Mouse (Mus musculus) MEL (cell line): ENCODE data around the gene Apela. TPM values are rescaled to one million over a fixed set of nuclear protein-coding genes. Genes with fewer than 3 reads are reported as not detected.

ENCODE experiments used
- DNase-seq: peaks from one replicate; pipeline ENCODE4 v3.0.0; 2011; ENCODE audit warnings: low read depth, low spot score
- H3K27ac ChIP-seq: 2 replicates; pipeline ENCODE4 v1.5.1; 2012; ENCODE audit warnings: low read depth, mild to moderate bottlenecking, control low read depth, low read length, moderate library complexity; ENCODE audit not compliant: control insufficient read depth
- H3K27me3 ChIP-seq, 2 experiments: fragments of 150-350 bp in 1 of 2; sonication (generic) in 1 of 2; 2 replicates each; pipeline ENCODE4 v1.6.1; 2012; ENCODE audit warnings: low read length in 2 of 2, mild to moderate bottlenecking in 2 of 2, improper control_type of control experiment in 1 of 2, moderate library complexity in 1 of 2; ENCODE audit not compliant: insufficient read depth in 2 of 2, control insufficient read depth in 1 of 2
- H3K36me3 ChIP-seq, 2 experiments: 2 replicates each; pipeline ENCODE4 v1.6.1; 2012 to 2014; ENCODE audit warnings: low read length in 2 of 2, improper control_type of control experiment in 1 of 2, inconsistent platforms in 1 of 2, mild to moderate bottlenecking in 1 of 2; ENCODE audit not compliant: insufficient read depth in 2 of 2, control insufficient read depth in 1 of 2
- H3K4me1 ChIP-seq, 2 experiments: fragments of 150-350 bp in 1 of 2; sonication (generic) in 1 of 2; 2 replicates each; pipeline ENCODE4 v1.6.1; 2012; ENCODE audit warnings: low read length in 2 of 2, improper control_type of control experiment in 1 of 2, mild to moderate bottlenecking in 1 of 2; ENCODE audit not compliant: insufficient read depth in 2 of 2, control insufficient read depth in 1 of 2
- H3K4me3 ChIP-seq, 2 experiments: fragments of 150-350 bp in 1 of 2; sonication (generic) in 1 of 2; 2 replicates each; pipeline ENCODE4 v1.5.1; 2012; ENCODE audit warnings: low read depth in 2 of 2, low read length in 2 of 2, mild to moderate bottlenecking in 2 of 2, moderate library complexity in 2 of 2, control low read depth in 1 of 2, improper control_type of control experiment in 1 of 2; ENCODE audit not compliant: control insufficient read depth in 1 of 2, insufficient read depth in 1 of 2
- H3K79me2 ChIP-seq: 2 replicates; pipeline ENCODE4 v1.6.1; 2012; ENCODE audit warnings: mild to moderate bottlenecking, low read length, moderate library complexity; ENCODE audit not compliant: control insufficient read depth, poor library complexity, insufficient read depth
- H3K9ac ChIP-seq: 2 replicates; pipeline ENCODE4 v1.6.1; 2012; ENCODE audit warnings: low read depth, mild to moderate bottlenecking, control low read depth, low read length, moderate library complexity; ENCODE audit not compliant: control insufficient read depth, poor library complexity, severe bottlenecking
- H3K9me3 ChIP-seq: fragments of 150-350 bp; sonication (generic); replicated peaks from 2 replicates; pipeline ENCODE4 v1.6.1; 2012; ENCODE audit warnings: mild to moderate bottlenecking, low read length, improper control_type of control experiment, moderate library complexity; ENCODE audit not compliant: insufficient read depth
- CHD1 ChIP-seq: IDR thresholded peaks from 2 replicates; pipeline ENCODE4 v1.6.1; 2012; ENCODE audit warnings: low read depth, mild to moderate bottlenecking, inconsistent platforms, low read length, improper control_type of control experiment
- CHD2 ChIP-seq: IDR thresholded peaks from 2 replicates; pipeline ENCODE4 v1.6.1; 2011; ENCODE audit warnings: low read length, improper control_type of control experiment
- CTCF ChIP-seq, 3 experiments: IDR thresholded peaks in 2 of 3; conservative IDR thresholded peaks in 1 of 3; 2 replicates each; pipeline ENCODE4 v1.5.1; 2011 to 2012; ENCODE audit warnings: low read length in 3 of 3, low read depth in 2 of 3, mild to moderate bottlenecking in 2 of 3, improper control_type of control experiment in 1 of 3, inconsistent platforms in 1 of 3, mixed read lengths in 1 of 3, moderate library complexity in 1 of 3; ENCODE audit not compliant: control insufficient read depth in 1 of 3, insufficient read depth in 1 of 3, poor library complexity in 1 of 3, severe bottlenecking in 1 of 3
- E2F4 ChIP-seq: IDR thresholded peaks from 2 replicates; pipeline ENCODE4 v1.6.1; 2011; ENCODE audit warnings: low read depth, low read length, improper control_type of control experiment, borderline replicate concordance
- ELF1 ChIP-seq: IDR thresholded peaks from 2 replicates; pipeline ENCODE4 v1.6.1; 2014; ENCODE audit warnings: low read depth, mild to moderate bottlenecking, inconsistent platforms, low read length, improper control_type of control experiment, moderate library complexity
- GABPA ChIP-seq: IDR thresholded peaks from 2 replicates; pipeline ENCODE4 v1.6.1; 2012; ENCODE audit warnings: low read depth, mild to moderate bottlenecking, inconsistent platforms, low read length, improper control_type of control experiment, moderate library complexity
- KAT2A ChIP-seq: conservative IDR thresholded peaks from 2 replicates; pipeline ENCODE4 v1.6.1; 2012; ENCODE audit warnings: low read depth, low read length, improper control_type of control experiment, inconsistent platforms
- MXI1 ChIP-seq: IDR thresholded peaks from 2 replicates; pipeline ENCODE4 v1.6.1; 2011; ENCODE audit warnings: mild to moderate bottlenecking, low read depth, low read length, improper control_type of control experiment
- NRF1 ChIP-seq: IDR thresholded peaks from 2 replicates; pipeline ENCODE4 v1.6.1; 2014; ENCODE audit warnings: low read depth, mild to moderate bottlenecking, inconsistent platforms, low read length, improper control_type of control experiment, moderate library complexity; ENCODE audit not compliant: poor library complexity, insufficient read depth, severe bottlenecking
- POLR2A ChIP-seq, 2 experiments: IDR thresholded peaks; 2 replicates each; pipeline ENCODE4 v1.6.1; 2011 to 2012; ENCODE audit warnings: low read length in 2 of 2, mild to moderate bottlenecking in 2 of 2, control low read depth in 1 of 2, improper control_type of control experiment in 1 of 2, low read depth in 1 of 2, moderate library complexity in 1 of 2; ENCODE audit not compliant: control insufficient read depth in 1 of 2, insufficient read depth in 1 of 2, poor library complexity in 1 of 2
- POLR2AphosphoS5 ChIP-seq: IDR thresholded peaks from 2 replicates; pipeline ENCODE4 v1.6.1; 2012; ENCODE audit warnings: low read depth, borderline replicate concordance, mild to moderate bottlenecking, inconsistent platforms, low read length, moderate library complexity, mixed read lengths
- RCOR1 ChIP-seq: IDR thresholded peaks from 2 replicates; pipeline ENCODE4 v1.6.1; 2012; ENCODE audit warnings: low read depth, mild to moderate bottlenecking, inconsistent platforms, low read length, improper control_type of control experiment
- TAL1 ChIP-seq: IDR thresholded peaks from 2 replicates; pipeline ENCODE4 v1.6.1; 2012; ENCODE audit warnings: mild to moderate bottlenecking, inconsistent platforms, low read length, moderate library complexity, mixed read lengths
- TBP ChIP-seq: IDR thresholded peaks from 2 replicates; pipeline ENCODE4 v1.8.0; 2011; ENCODE audit warnings: low read depth, low read length, improper control_type of control experiment
- TCF12 ChIP-seq: IDR thresholded peaks from 2 replicates; pipeline ENCODE4 v1.6.1; 2014; ENCODE audit warnings: low read depth, mild to moderate bottlenecking, inconsistent platforms, low read length, improper control_type of control experiment, moderate library complexity
- UBTF ChIP-seq: IDR thresholded peaks from 2 replicates; pipeline ENCODE4 v1.6.1; 2012; ENCODE audit warnings: low read depth, mild to moderate bottlenecking, inconsistent platforms, low read length, improper control_type of control experiment, moderate library complexity, borderline replicate concordance; ENCODE audit not compliant: insufficient read depth
- USF1 ChIP-seq: IDR thresholded peaks from 2 replicates; pipeline ENCODE4 v1.6.1; 2014; ENCODE audit warnings: low read depth, mild to moderate bottlenecking, inconsistent platforms, low read length, improper control_type of control experiment, moderate library complexity
- USF2 ChIP-seq, 2 experiments: IDR thresholded peaks; 2 replicates each; pipeline ENCODE4 v1.6.1; 2011 to 2012; ENCODE audit warnings: improper control_type of control experiment in 2 of 2, low read length in 2 of 2, borderline replicate concordance in 1 of 2, inconsistent platforms in 1 of 2, low read depth in 1 of 2, mild to moderate bottlenecking in 1 of 2; ENCODE audit not compliant: insufficient read depth in 1 of 2
- ZKSCAN1 ChIP-seq: IDR thresholded peaks from 2 replicates; pipeline ENCODE4 v1.6.1; 2012; ENCODE audit warnings: low read depth, mild to moderate bottlenecking, inconsistent platforms, low read length, improper control_type of control experiment, moderate library complexity
- ZNF384 ChIP-seq: IDR thresholded peaks from 2 replicates; pipeline ENCODE4 v1.6.1; 2012; ENCODE audit warnings: low read depth, mild to moderate bottlenecking, inconsistent platforms, low read length, improper control_type of control experiment
- polyA plus RNA-seq, 2 experiments: library from polyadenylated mRNA; stranded (reverse) in 1 of 2; unstranded in 1 of 2; fragments of >175 nt in 1 of 2; fragments of >200 nt in 1 of 2; gene quantifications; 2 replicates each; pipeline versions ENCODE4 v1.2.1 to v1.2.4; 2012; ENCODE audit warnings: low replicate concordance in 2 of 2, low read depth in 1 of 2; ENCODE audit not compliant: insufficient read length in 2 of 2, insufficient read depth in 1 of 2, missing spikeins in 1 of 2
- total RNA-seq: library from RNA; depleted of rRNA; stranded (reverse); fragments of 300-350 nt; gene quantifications from 2 replicates; pipeline ENCODE4 v1.2.3, GENCODE M21; 2012

Gene Apela
- total and polyA plus RNA-seq, 3 experiments = not detected

GRCm38 (mm10) chr8:65046565-65046964, 9.4 kb upstream of the Apela start:
- no peak overlapping the region for H3K9ac ChIP-seq
- no peak overlapping the region for H3K27ac ChIP-seq
- no peaks in the 10 kb centered on the region for H3K4me1 ChIP-seq
- H3K36me3 ChIP-seq = no peaks in the 10 kb centered on the region
- TF ChIP-seq NRF1 (no peak), UBTF (no peak), POLR2A (IDR thresholded peaks at IDR 0.05; ENCODE audit: control insufficient read depth in 1 of 2, insufficient read depth in 1 of 2, low read depth in 1 of 2, low read length in 2 of 2, poor library complexity in 1 of 2) (no peak), MXI1 (no peak), TAL1 (no peak)
- no peaks in the 10 kb centered on the region for H3K9me3 ChIP-seq
- H3K27me3 ChIP-seq = no peaks in the 10 kb centered on the region
- H3K4me3 ChIP-seq = no peak overlapping the region
- H3K79me2 ChIP-seq = no peaks in the 10 kb centered on the region
- DNase-seq = no peak

- H3K9me3 ChIP-seq = no peaks in the 10 kb centered on the region
- no peaks in the 10 kb centered on the region for H3K36me3 ChIP-seq
- H3K4me3 ChIP-seq = no peak overlapping the region
- no peak overlapping the region for H3K9ac ChIP-seq
- TF ChIP-seq TCF12 = no peak
- no peak for TF ChIP-seq USF2 (IDR thresholded peaks at IDR 0.05; ENCODE audit: borderline replicate concordance in 1 of 2, insufficient read depth in 1 of 2, low read depth in 1 of 2, low read length in 2 of 2)
- no peak for TF ChIP-seq GABPA
- TF ChIP-seq ZNF384 = no peak
- TF ChIP-seq UBTF = no peak
- TF ChIP-seq USF1 = no peak
- TF ChIP-seq, all 39 proteins: peak for 0
- Histone ChIP-seq H3K27me3 (no peaks in the 10 kb centered on the region), H3K4me1 (no peaks in the 10 kb centered on the region), H3K27ac (no peak overlapping the region), H3K79me2 (no peaks in the 10 kb centered on the region)
- no peak for DNase-seq
Measured at GRCm38 (mm10) chr8:65034136-65034535, 3.0 kb downstream of the Apela start.

GRCm38 (mm10) chr8:65033056-65033455, 4.1 kb downstream of the Apela start:
- H3K79me2 ChIP-seq = no peaks in the 10 kb centered on the region
- no peak for TF ChIP-seq UBTF
- no peak for TF ChIP-seq CHD1
- no peak for TF ChIP-seq ZKSCAN1
- TF ChIP-seq ELF1 = no peak
- TF ChIP-seq KAT2A = no peak
- TF ChIP-seq CHD2 = no peak
- TF ChIP-seq ZNF384 = no peak
- no peak for TF ChIP-seq E2F4
- no peak for TF ChIP-seq TBP
- TF ChIP-seq RCOR1 = no peak
- TF ChIP-seq POLR2AphosphoS5 = no peak
- no peak for TF ChIP-seq GABPA
- TF ChIP-seq CTCF (IDR thresholded peaks at IDR 0.05 in 2 of 3, conservative IDR thresholded peaks at IDR 0.05 in 1 of 3; ENCODE audit: control insufficient read depth in 1 of 3, insufficient read depth in 1 of 3, low read depth in 2 of 3, low read length in 3 of 3, poor library complexity in 1 of 3, severe bottlenecking in 1 of 3) = no peak
- TF ChIP-seq MXI1 = no peak
- H3K27ac ChIP-seq = no peak overlapping the region
- no peak for DNase-seq
- no peaks in the 10 kb centered on the region for H3K27me3 ChIP-seq
- no peak overlapping the region for H3K4me3 ChIP-seq
- H3K9ac ChIP-seq = no peak overlapping the region
- no peaks in the 10 kb centered on the region for H3K4me1 ChIP-seq
- H3K36me3 ChIP-seq = no peaks in the 10 kb centered on the region
- no peaks in the 10 kb centered on the region for H3K9me3 ChIP-seq
